Mouse (Mus musculus) erythroblast, embryonic 14.5 days (primary cell): ENCODE measurements around the gene Primpol.

Source experiments
- GATA1 ChIP-seq: IDR thresholded peaks from 2 replicates; pipeline ENCODE4 v1.6.1; 2012; ENCODE audit warnings: low read length, inconsistent platforms, mixed read lengths
- TAL1 ChIP-seq: IDR thresholded peaks from 3 replicates; pipeline ENCODE4 v1.6.1; 2012; ENCODE audit warnings: low read length, inconsistent platforms, mixed read lengths

- TF ChIP-seq TAL1 (no peak), GATA1 (no peak)
Measured at GRCm38 (mm10) chr8:46615936-46616335, 1.1 kb downstream of the Primpol start.
